In genomic region chr6:51300694-51301417, GRCm38 (mm10) we compare ENCODE assay signal across 25 mouse cellular contexts.
DNase-seq lines count a peak whose midpoint lies in the region; ATAC-seq lines count a peak whose summit lies in the region.
"Had no signal": no experiment of that assay in that cellular context is flagged by ENCODE, and none has a peak within 500 bp of the region (broad histone marks: within the 10 kb centered on the region; RNA-seq: fewer than 3 reads in every experiment).

No protein-coding gene starts in this region.

- H3K9ac ChIP-seq in liver, embryonic 12.5 days, result no peak overlapping the region
- no peak overlapping the region for H3K9ac ChIP-seq in kidney, embryonic 14.5 days (ENCODE audit: low read depth, low read length)
- H3K9ac ChIP-seq: embryonic facial prominence, embryonic 13.5 days; forebrain, embryonic 13.5 days; hindbrain, embryonic 12.5 days; kidney, embryonic 15.5 days; neural tube, embryonic 12.5 days had no signal

- H3K27me3 ChIP-seq in liver, embryonic 12.5 days (replicated peaks), result no peaks in the 10 kb centered on the region
- no peaks in the 10 kb centered on the region for H3K27me3 ChIP-seq in kidney, embryonic 14.5 days (ENCODE audit: control insufficient read depth, insufficient read depth, low read length)
- H3K27me3 ChIP-seq: forebrain, embryonic 13.5 days; hindbrain, embryonic 12.5 days; kidney, embryonic 15.5 days; neural tube, embryonic 12.5 days had no signal

- no peak overlapping the region for H3K4me2 ChIP-seq in liver, embryonic 12.5 days
- no peak overlapping the region for H3K4me2 ChIP-seq in kidney, embryonic 14.5 days (replicated peaks; ENCODE audit: low read depth, low read length)
- H3K4me2 ChIP-seq: embryonic facial prominence, embryonic 13.5 days; forebrain, embryonic 13.5 days; hindbrain, embryonic 12.5 days; kidney, embryonic 15.5 days; neural tube, embryonic 12.5 days had no signal

- no peaks in the 10 kb centered on the region for H3K36me3 ChIP-seq in liver, embryonic 12.5 days
- H3K36me3 ChIP-seq in kidney, embryonic 14.5 days (ENCODE audit: control insufficient read depth, insufficient read depth, low read length), result no peaks in the 10 kb centered on the region
- H3K36me3 ChIP-seq: embryonic facial prominence, embryonic 13.5 days; heart, embryonic 10.5 days; hindbrain, embryonic 12.5 days; kidney, embryonic 15.5 days; neural tube, embryonic 12.5 days had no signal

- 38% methylated on average over 11 of the region's 11 CpGs for WGBS in liver, embryonic 12.5 days (ENCODE audit: insufficient replicate concordance)
- WGBS in kidney, embryonic 14.5 days, result 77% methylated on average over 11 of the region's 11 CpGs

- DNase-seq in retina, postnatal 1 day, result peak; percentile 30
- no peak for DNase-seq in retina, embryonic 14.5 days (ENCODE audit: low spot score)
- peak; percentile 40 for DNase-seq in adrenal gland, postnatal 10 days
- no peak for DNase-seq in cerebellum, adult 11 months
- DNase-seq in spleen, adult 18-20 months, result no peak
- DNase-seq: cerebellum, adult 8-10 months; cerebellum, postnatal 36 days; embryo, embryonic 11 days; kidney, postnatal 4 days; lung, adult 2 months; lung, postnatal 14 days; midbrain, embryonic 14.5 days; thymus, adult 18-20 months; thymus, postnatal 36 days had no signal

- peak; percentile 35; the same call in 1 of the 2 replicates for ATAC-seq in liver, embryonic 12.5 days
- ATAC-seq in kidney, embryonic 14.5 days (ENCODE audit: low FRiP score, low TSS enrichment), result no peak
- ATAC-seq: activated CD4-positive, CD25-positive, alpha-beta regulatory T cell, adult 4 months; forebrain, embryonic 13.5 days; intestine, postnatal 0 days had no signal

- peaks cover 4% of the 10 kb centered on the region; the same call in 1 of the 2 replicates for H3K9me3 ChIP-seq in liver, embryonic 12.5 days (replicated peaks)
- no peaks in the 10 kb centered on the region; the same call in 1 of the 2 replicates for H3K9me3 ChIP-seq in kidney, embryonic 14.5 days (ENCODE audit: control insufficient read depth, low read length)
- H3K9me3 ChIP-seq: heart, embryonic 10.5 days; neural tube, embryonic 12.5 days had no signal

- no peak overlapping the region for H3K27ac ChIP-seq in liver, embryonic 12.5 days
- no peak overlapping the region for H3K27ac ChIP-seq in kidney, embryonic 14.5 days (ENCODE audit: low read depth, low read length)
- H3K27ac ChIP-seq: embryonic facial prominence, embryonic 13.5 days; forebrain, embryonic 13.5 days; heart, embryonic 10.5 days; hindbrain, embryonic 12.5 days; kidney, embryonic 15.5 days; neural tube, embryonic 12.5 days had no signal

- no peak overlapping the region for H3K4me3 ChIP-seq in liver, embryonic 12.5 days
- no peak overlapping the region for H3K4me3 ChIP-seq in kidney, embryonic 14.5 days (ENCODE audit: low read length)
- H3K4me3 ChIP-seq: embryonic facial prominence, embryonic 13.5 days; forebrain, embryonic 13.5 days; heart, embryonic 10.5 days; hindbrain, embryonic 12.5 days; kidney, embryonic 15.5 days; megakaryocyte, embryonic 14.5 days; neural tube, embryonic 12.5 days had no signal

- peaks cover 14% of the 10 kb centered on the region for H3K4me1 ChIP-seq in liver, embryonic 12.5 days
- H3K4me1 ChIP-seq in kidney, embryonic 14.5 days (ENCODE audit: control insufficient read depth, insufficient read depth, low read length), result no peaks in the 10 kb centered on the region
- H3K4me1 ChIP-seq: embryonic facial prominence, embryonic 13.5 days; forebrain, embryonic 13.5 days; hindbrain, embryonic 12.5 days; kidney, embryonic 15.5 days; megakaryocyte, embryonic 14.5 days; neural tube, embryonic 12.5 days had no signal

Comparison
In these comparisons a context has a peak if more than half of its experiments do, and no peak if none do; other contexts are left out.
1. DNase-seq: peak in retina, postnatal 1 day (single experiment) and adrenal gland, postnatal 10 days (single experiment); none in retina, embryonic 14.5 days (single experiment), cerebellum, adult 11 months (single experiment) and spleen, adult 18-20 months (0 of 2).